Mouse (Mus musculus) liver, embryonic 15.5 days (tissue): ENCODE data around the gene Mthfd1l. TPM values are rescaled to one million over a fixed set of nuclear protein-coding genes. Genes with fewer than 3 reads are reported as not detected.
A peak's percentile ranks its signal among the peaks of the same experiment; 100 is the strongest.
"Not testable (repeated sequence)": the region's sequence is repeated elsewhere in the genome, so short reads cannot be mapped to it uniquely, and the experiment has no call there.

Experiments used
- ATAC-seq: fragments of 200-750 bp; cut with Nextera tagmentation; 2 replicates; pipeline ENCODE4 v1.8.0; 2017; ENCODE audit warnings: moderate number of reproducible peaks, mild to moderate bottlenecking, moderate library complexity; ENCODE audit not compliant: insufficient read depth
- H3K27ac ChIP-seq: fragments of 300-500 bp; sonication (generic); replicated peaks from 2 replicates; pipeline ENCODE4 v1.5.1; 2015; ENCODE audit warnings: mild to moderate bottlenecking, inconsistent platforms
- H3K27me3 ChIP-seq: fragments of 300-500 bp; sonication (generic); 2 replicates; pipeline ENCODE4 v1.6.1; 2015; ENCODE audit warnings: mild to moderate bottlenecking, inconsistent platforms
- H3K36me3 ChIP-seq: fragments of 300-500 bp; sonication (generic); replicated peaks from 2 replicates; pipeline ENCODE4 v1.6.1; 2015; ENCODE audit warnings: moderate library complexity, mild to moderate bottlenecking, inconsistent platforms
- H3K4me1 ChIP-seq: fragments of 300-500 bp; sonication (generic); replicated peaks from 2 replicates; pipeline ENCODE4 v1.6.1; 2015; ENCODE audit warnings: inconsistent platforms
- H3K4me2 ChIP-seq: fragments of 300-500 bp; sonication (generic); 2 replicates; pipeline ENCODE4 v1.6.1; 2015; ENCODE audit warnings: moderate library complexity, mild to moderate bottlenecking, inconsistent platforms
- H3K4me3 ChIP-seq: fragments of 300-500 bp; sonication (generic); replicated peaks from 2 replicates; pipeline ENCODE4 v1.5.1; 2015; ENCODE audit warnings: mild to moderate bottlenecking, inconsistent platforms
- H3K9ac ChIP-seq: fragments of 300-500 bp; sonication (generic); 2 replicates; pipeline ENCODE4 v1.6.1; 2015; ENCODE audit warnings: moderate library complexity, mild to moderate bottlenecking, inconsistent platforms
- H3K9me3 ChIP-seq: fragments of 300-500 bp; sonication (generic); replicated peaks from 2 replicates; pipeline ENCODE4 v1.6.1; 2016; ENCODE audit warnings: inconsistent platforms
- WGBS: fragments of 180-500 bp; shearing (Covaris S2); methylation state at CpG from one replicate; pipeline ENCODE4 v1.1.7; 2015; ENCODE audit warnings: mixed read lengths; ENCODE audit not compliant: insufficient replicate concordance; 5-methylcytosine and 5-hydroxymethylcytosine counted together
- polyA plus RNA-seq: library from polyadenylated mRNA; unstranded; fragments of >200 nt; fragmentation: Nextera tagmentation; extraction: Ambion mirVana; gene quantifications from 2 replicates; pipeline ENCODE4 v1.2.1, GENCODE M21; 2015

The Mthfd1l gene
- polyA plus RNA-seq, 1 experiment from 2014 or later = 18.9 TPM

- no peak overlapping the region for H3K4me2 ChIP-seq
- H3K36me3 ChIP-seq = peaks cover 39% of the 10 kb centered on the region
- no peak overlapping the region for H3K27ac ChIP-seq
- no peaks in the 10 kb centered on the region for H3K27me3 ChIP-seq
- no peak overlapping the region for H3K4me3 ChIP-seq
- H3K4me1 ChIP-seq = peaks cover 25% of the 10 kb centered on the region; the same call in 1 of the 2 replicates
- H3K9me3 ChIP-seq = no peaks in the 10 kb centered on the region
- ATAC-seq = no peak
- WGBS = 70% methylated on average over 9 of the region's 9 CpGs
- H3K9ac ChIP-seq = no peak overlapping the region
Measured at GRCm38 (mm10) chr10:4108462-4108861, 135.5 kb downstream of the Mthfd1l start.

- H3K36me3 ChIP-seq = peaks cover 31% of the 10 kb centered on the region
- H3K27me3 ChIP-seq = no peaks in the 10 kb centered on the region
- H3K9me3 ChIP-seq = no peaks in the 10 kb centered on the region
- H3K9ac ChIP-seq = no peak overlapping the region
- ATAC-seq = no peak
- 0 out of 2 replicates have a peak, but pooled peaks cover 19% of the 10 kb centered on the region for H3K4me1 ChIP-seq
- peak overlapping the region; percentile 29 for H3K4me2 ChIP-seq
- no peak overlapping the region for H3K27ac ChIP-seq
- 74% methylated on average over 19 of the region's 19 CpGs for WGBS
- H3K4me3 ChIP-seq = no peak overlapping the region
Measured at GRCm38 (mm10) chr10:4111095-4111794, 138.3 kb downstream of the Mthfd1l start.

DNA sequence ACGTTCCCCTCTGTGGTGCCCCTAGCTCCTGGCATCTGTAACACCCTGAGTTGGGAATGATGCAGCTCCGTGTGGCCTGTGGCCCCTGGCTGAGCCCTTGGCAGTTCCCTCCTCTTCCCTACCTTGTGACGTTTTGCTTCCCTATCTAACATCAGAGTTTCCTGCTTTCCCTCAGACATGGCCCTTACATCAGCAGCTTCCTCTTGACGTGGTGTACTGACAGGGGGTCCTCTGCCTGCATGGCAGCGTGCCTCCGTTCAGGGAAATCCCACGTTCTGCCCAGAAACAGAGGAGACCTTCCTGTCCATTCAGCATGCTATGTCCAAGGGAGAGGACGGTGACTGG lies 138.8 kb downstream of the Mthfd1l start:
- H3K9me3 ChIP-seq = no peaks in the 10 kb centered on the region
- 42% methylated on average over 8 of the region's 8 CpGs for WGBS
- ATAC-seq = no peak

GRCm38 (mm10) chr10:4112611-4113327 lies 139.9 kb downstream of the Mthfd1l start:
- Histone ChIP-seq H3K9me3 (no peaks in the 10 kb centered on the region), H3K9ac (no peak overlapping the region), H3K27me3 (no peaks in the 10 kb centered on the region), H3K36me3 (peaks cover 19% of the 10 kb centered on the region), H3K4me1 (0 out of 2 replicates have a peak, but pooled peaks cover 11% of the 10 kb centered on the region), H3K4me3 (no peak overlapping the region), H3K27ac (0 out of 2 replicates have a peak overlapping the region, but pooled peaks have one; percentile 2), H3K4me2 (no peak overlapping the region)
- no peak for ATAC-seq
- WGBS = 72% methylated on average over 17 of the region's 17 CpGs

More for the DNA sequence above, 138.8 kb downstream of the Mthfd1l start:
- H3K4me1 ChIP-seq = 0 out of 2 replicates have a peak, but pooled peaks cover 16% of the 10 kb centered on the region
- no peaks in the 10 kb centered on the region for H3K27me3 ChIP-seq
- no peak overlapping the region for H3K4me2 ChIP-seq
- H3K4me3 ChIP-seq = no peak overlapping the region
- no peak overlapping the region for H3K9ac ChIP-seq
- H3K36me3 ChIP-seq = peaks cover 26% of the 10 kb centered on the region
- H3K27ac ChIP-seq = no peak overlapping the region; the same call in 1 of the 2 replicates

GRCm38 (mm10) chr10:4113328-4113658 lies 140.4 kb downstream of the Mthfd1l start:
- 84% methylated on average over 5 of the region's 5 CpGs for WGBS
- H3K27ac ChIP-seq = 0 out of 2 replicates have a peak overlapping the region, but pooled peaks have one; percentile 2
- H3K4me3 ChIP-seq = no peak overlapping the region
- H3K4me1 ChIP-seq = 0 out of 2 replicates have a peak, but pooled peaks cover 11% of the 10 kb centered on the region
- no peaks in the 10 kb centered on the region for H3K27me3 ChIP-seq
- peaks cover 16% of the 10 kb centered on the region for H3K36me3 ChIP-seq
- H3K9me3 ChIP-seq = no peaks in the 10 kb centered on the region
- no peak overlapping the region for H3K4me2 ChIP-seq
- H3K9ac ChIP-seq = no peak overlapping the region
- ATAC-seq = no peak

DNA sequence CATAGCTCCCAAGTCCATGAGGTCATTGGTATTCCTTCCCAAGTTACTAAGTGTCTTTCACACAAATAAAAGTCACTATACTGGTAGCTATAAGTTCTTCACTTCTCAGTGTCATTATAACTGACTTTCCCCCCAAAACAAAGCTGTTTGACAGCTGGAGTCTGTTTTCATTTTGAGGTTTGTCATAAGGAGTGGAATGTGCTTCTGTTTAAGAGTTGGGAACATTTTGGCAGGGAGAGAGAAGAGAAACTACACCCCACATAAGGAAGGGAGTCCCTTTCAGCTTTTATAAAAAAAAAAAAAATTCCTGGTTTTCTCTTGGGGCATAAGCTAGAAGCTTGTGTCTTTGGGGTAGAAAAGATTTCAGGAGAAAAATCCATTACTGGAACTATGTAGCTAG lies 143.7 kb downstream of the Mthfd1l start:
- no peak for ATAC-seq
- H3K9me3 ChIP-seq = no peaks in the 10 kb centered on the region
- H3K9ac ChIP-seq = no peak overlapping the region
- peaks cover 16% of the 10 kb centered on the region; the same call in 1 of the 2 replicates for H3K4me1 ChIP-seq
- H3K36me3 ChIP-seq = peaks cover 12% of the 10 kb centered on the region
- no peaks in the 10 kb centered on the region for H3K27me3 ChIP-seq
- no peak overlapping the region for H3K27ac ChIP-seq
- H3K4me3 ChIP-seq = no peak overlapping the region
- H3K4me2 ChIP-seq = no peak overlapping the region

DNA sequence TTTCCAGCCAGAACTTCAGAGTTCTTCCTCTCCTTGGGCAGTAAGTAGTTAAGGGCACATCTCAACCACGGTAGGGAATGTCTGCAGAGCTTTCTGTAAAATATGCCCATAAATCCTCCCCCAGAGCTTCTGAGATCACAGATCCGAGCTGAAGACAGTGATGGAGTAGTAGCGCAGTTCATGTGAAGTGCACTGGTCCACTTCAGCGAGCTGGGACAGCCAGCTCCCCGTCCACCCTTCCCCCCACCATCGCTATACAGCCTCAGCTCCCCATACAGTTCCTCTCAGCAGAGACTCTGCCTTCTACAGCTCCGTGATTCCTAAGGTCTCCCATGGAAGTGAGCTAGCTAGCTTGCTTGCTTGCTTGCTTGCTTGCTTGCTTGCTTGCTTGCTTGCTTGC lies 144.2 kb downstream of the Mthfd1l start:
- WGBS = 70% methylated on average over 7 of the region's 7 CpGs
- Histone ChIP-seq H3K9ac (no peak overlapping the region), H3K36me3 (peaks cover 12% of the 10 kb centered on the region), H3K9me3 (no peaks in the 10 kb centered on the region), H3K4me3 (no peak overlapping the region), H3K4me2 (no peak overlapping the region), H3K27me3 (no peaks in the 10 kb centered on the region), H3K27ac (no peak overlapping the region), H3K4me1 (peaks cover 11% of the 10 kb centered on the region; the same call in 1 of the 2 replicates)
- no peak for ATAC-seq

GRCm38 (mm10) chr10:4119287-4119686 lies 146.4 kb downstream of the Mthfd1l start:
- H3K27ac ChIP-seq = no peak overlapping the region
- H3K4me2 ChIP-seq = no peak overlapping the region
- H3K9ac ChIP-seq = no peak overlapping the region
- H3K4me1 ChIP-seq = peaks cover 11% of the 10 kb centered on the region; the same call in 1 of the 2 replicates
- H3K9me3 ChIP-seq = no peaks in the 10 kb centered on the region
- no peak overlapping the region for H3K4me3 ChIP-seq
- peaks cover 14% of the 10 kb centered on the region for H3K36me3 ChIP-seq
- no peak for ATAC-seq
- no peaks in the 10 kb centered on the region for H3K27me3 ChIP-seq
- WGBS = 71% methylated on average over 4 of the region's 4 CpGs

DNA sequence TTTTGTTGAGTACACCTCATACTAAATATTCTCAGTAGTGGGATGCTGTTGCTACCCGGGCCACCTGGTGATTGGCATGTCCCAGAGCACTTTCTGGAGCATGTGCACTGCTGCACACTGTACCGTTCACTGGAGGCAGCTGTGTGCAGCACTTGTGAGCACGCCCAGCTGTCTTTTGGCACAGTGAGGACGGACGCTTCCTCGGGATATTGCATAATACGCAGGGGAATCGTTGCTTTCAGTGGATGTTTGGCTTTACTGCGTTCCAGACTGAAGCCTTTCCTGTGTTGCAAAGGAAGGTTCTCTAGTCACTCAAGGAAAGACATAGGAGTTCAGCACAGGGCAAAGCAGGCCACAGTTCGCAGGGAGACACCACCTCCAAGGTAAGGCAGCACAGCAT lies 147.8 kb downstream of the Mthfd1l start:
- H3K4me3 ChIP-seq = no peak overlapping the region
- H3K27ac ChIP-seq = no peak overlapping the region
- peaks cover 10% of the 10 kb centered on the region for H3K36me3 ChIP-seq
- 53% methylated on average over 10 of the region's 10 CpGs for WGBS
- no peak overlapping the region for H3K9ac ChIP-seq
- 0 out of 2 replicates have a peak, but pooled peaks have one; percentile 40 for ATAC-seq
- peaks cover 11% of the 10 kb centered on the region; the same call in 1 of the 2 replicates for H3K4me1 ChIP-seq
- no peak overlapping the region for H3K4me2 ChIP-seq
- no peaks in the 10 kb centered on the region for H3K9me3 ChIP-seq
- H3K27me3 ChIP-seq = no peaks in the 10 kb centered on the region

GRCm38 (mm10) chr10:4121197-4121596 lies 148.3 kb downstream of the Mthfd1l start:
- no peaks in the 10 kb centered on the region for H3K27me3 ChIP-seq
- H3K27ac ChIP-seq = no peak overlapping the region
- H3K4me2 ChIP-seq = no peak overlapping the region
- ATAC-seq = no peak
- no peak overlapping the region for H3K9ac ChIP-seq
- WGBS = 73% methylated on average over 1 of the region's 1 CpGs
- H3K36me3 ChIP-seq = peaks cover 10% of the 10 kb centered on the region
- peaks cover 14% of the 10 kb centered on the region for H3K4me1 ChIP-seq
- H3K4me3 ChIP-seq = no peak overlapping the region
- no peaks in the 10 kb centered on the region for H3K9me3 ChIP-seq

DNA sequence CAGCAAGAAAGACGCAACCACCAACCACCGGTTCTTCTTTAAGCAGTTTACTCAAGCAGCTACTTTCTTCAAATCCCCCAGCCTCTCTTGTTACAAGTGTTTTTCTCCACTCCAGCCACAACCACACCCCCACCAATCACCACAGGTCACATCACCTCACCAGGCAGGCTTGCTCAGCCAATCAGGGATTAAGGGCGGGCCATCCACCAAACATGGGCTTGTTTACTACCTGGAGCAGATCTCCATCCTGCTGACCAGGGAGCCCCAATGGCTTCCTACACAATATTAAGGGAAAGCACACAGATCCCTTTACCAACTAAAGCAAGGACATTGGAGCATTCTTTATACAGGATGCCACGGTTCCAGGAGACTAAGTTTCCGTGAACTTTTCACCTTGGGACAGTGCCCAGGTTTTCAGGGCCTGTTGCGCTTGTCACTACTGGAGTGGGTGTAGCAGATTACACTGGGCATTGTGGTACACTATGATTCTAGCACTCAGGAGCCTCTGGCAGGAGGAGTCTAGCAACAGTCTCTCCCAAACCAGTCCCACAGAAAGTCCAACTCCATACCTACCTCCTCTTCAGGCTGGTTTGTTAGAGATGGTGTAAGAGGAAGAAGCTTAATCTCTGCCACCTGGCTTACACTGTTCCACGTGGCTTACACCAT lies 150.5 kb downstream of the Mthfd1l start:
- not testable (repeated sequence) for H3K9ac ChIP-seq, H3K36me3 ChIP-seq, H3K27ac ChIP-seq, H3K4me2 ChIP-seq, H3K9me3 ChIP-seq, H3K27me3 ChIP-seq, H3K4me3 ChIP-seq
- 81% methylated on average over 7 of the region's 7 CpGs for WGBS
- peaks cover 19% of the 10 kb centered on the region for H3K4me1 ChIP-seq
- peak; percentile 53; the same call in 1 of the 2 replicates for ATAC-seq
